Mouse (Mus musculus) G1E (cell line): ENCODE data around the gene Tulp2. TPM values are rescaled to one million over a fixed set of nuclear protein-coding genes. Genes with fewer than 3 reads are reported as not detected.

Experiments used
- ATAC-seq: 2 replicates; pipeline ENCODE4 v1.8.0; 2016; ENCODE audit warnings: mild to moderate bottlenecking; ENCODE audit not compliant: insufficient number of reproducible peaks, poor library complexity, low FRiP score, severe bottlenecking; ENCODE audit errors: extremely low read depth
- DNase-seq: peaks from one replicate; pipeline ENCODE4 v3.0.0; 2012; ENCODE audit warnings: low spot score
- H3K27me3 ChIP-seq: 2 replicates; pipeline ENCODE4 v1.6.1; 2012; ENCODE audit warnings: mild to moderate bottlenecking, low read length, inconsistent platforms; ENCODE audit not compliant: insufficient read depth
- H3K36me3 ChIP-seq: replicated peaks from 2 replicates; pipeline ENCODE3; 2012; ENCODE audit warnings: mild to moderate bottlenecking, inconsistent platforms
- H3K4me1 ChIP-seq: 2 replicates; pipeline ENCODE4 v1.6.1; 2012; ENCODE audit warnings: low read depth, low read length, inconsistent platforms, mixed read lengths; ENCODE audit not compliant: insufficient read depth
- H3K4me3 ChIP-seq: 2 replicates; pipeline ENCODE4 v1.5.1; 2012; ENCODE audit warnings: low read depth, mild to moderate bottlenecking, inconsistent platforms, low read length, moderate library complexity, mixed read lengths
- H3K9me3 ChIP-seq: replicated peaks from 2 replicates; pipeline ENCODE4 v1.6.1; 2012; ENCODE audit warnings: inconsistent platforms
- CTCF ChIP-seq: IDR thresholded peaks from 2 replicates; pipeline ENCODE4 v1.5.1; 2012; ENCODE audit warnings: low read depth, low read length, inconsistent platforms, mixed read lengths
- GATA1 ChIP-seq: IDR thresholded peaks from 2 replicates; pipeline ENCODE4 v1.6.1; 2012; ENCODE audit warnings: borderline replicate concordance, low read length, inconsistent platforms, mixed read lengths
- GATA2 ChIP-seq: IDR thresholded peaks from 2 replicates; pipeline ENCODE4 v1.6.1; 2012; ENCODE audit warnings: low read depth, low read length, inconsistent platforms, borderline replicate concordance
- POLR2AphosphoS5 ChIP-seq: IDR thresholded peaks from 2 replicates; pipeline ENCODE4 v1.6.1; 2012; ENCODE audit warnings: low read depth, low read length, inconsistent platforms; ENCODE audit not compliant: insufficient replicate concordance
- TAL1 ChIP-seq: conservative IDR thresholded peaks from 2 replicates; pipeline ENCODE4 v1.6.1; 2012; ENCODE audit warnings: low read depth, low read length, inconsistent platforms, mixed read lengths
- polyA plus RNA-seq: library from polyadenylated mRNA; stranded (reverse); fragments of >175 nt; gene quantifications from 2 replicates; pipeline ENCODE4 v1.2.3, GENCODE M21; 2012
- total RNA-seq, 2 experiments: library from RNA; stranded (forward) in 1 of 2; stranded (reverse) in 1 of 2; fragments of 200-1000 nt in 1 of 2; fragments of >200 nt in 1 of 2; fragmentation: Nextera tagmentation in 1 of 2; gene quantifications; 2 replicates each; pipeline ENCODE4 v1.2.3; 2014 to 2017

Tulp2 gene
- total and polyA plus RNA-seq, 3 experiments = 0.49 to 1.7 (median 0.98) TPM

DNA sequence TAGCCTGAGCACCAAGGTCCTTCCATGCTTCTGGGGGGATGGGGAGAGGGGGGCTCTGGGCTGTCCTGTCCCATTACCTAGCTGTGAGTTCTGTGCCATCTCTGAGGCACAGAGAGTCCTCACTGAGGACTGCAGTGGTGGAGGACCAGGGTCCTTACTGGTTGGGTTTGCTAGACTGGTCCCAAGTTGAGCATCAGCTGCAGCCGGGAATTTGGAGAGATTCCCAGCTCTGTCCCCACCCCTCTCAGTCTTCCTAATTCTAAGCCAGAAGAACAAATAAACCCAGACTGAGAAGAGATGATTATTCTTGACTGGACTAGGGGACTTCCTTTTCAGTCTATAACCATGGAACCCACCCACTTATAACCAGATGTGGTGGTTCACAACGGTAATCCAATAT is 49.0 kb downstream of the Tulp2 start:
- ATAC-seq (no peak), DNase-seq (no peak)
- peaks cover 22% of the 10 kb centered on the region for H3K27me3 ChIP-seq
- TF ChIP-seq CTCF (no peak), GATA1 (no peak), POLR2AphosphoS5 (no peak), TAL1 (no peak), GATA2 (no peak)
- H3K4me1 ChIP-seq = peaks cover 35% of the 10 kb centered on the region
- H3K4me3 ChIP-seq = no peak overlapping the region
- H3K36me3 ChIP-seq = no peaks in the 10 kb centered on the region
- no peaks in the 10 kb centered on the region for H3K9me3 ChIP-seq

GRCm38 (mm10) chr7:45535676-45536075 is 54.0 kb downstream of the Tulp2 start:
- no peak for ATAC-seq
- H3K4me3 ChIP-seq = no peak overlapping the region
- TF ChIP-seq GATA2 (no peak), CTCF (no peak), GATA1 (no peak), TAL1 (no peak), POLR2AphosphoS5 (no peak)
- H3K36me3 ChIP-seq = no peaks in the 10 kb centered on the region
- no peaks in the 10 kb centered on the region for H3K9me3 ChIP-seq
- DNase-seq = no peak
- peaks cover 55% of the 10 kb centered on the region for H3K27me3 ChIP-seq
- H3K4me1 ChIP-seq = peaks cover 3% of the 10 kb centered on the region

DNA sequence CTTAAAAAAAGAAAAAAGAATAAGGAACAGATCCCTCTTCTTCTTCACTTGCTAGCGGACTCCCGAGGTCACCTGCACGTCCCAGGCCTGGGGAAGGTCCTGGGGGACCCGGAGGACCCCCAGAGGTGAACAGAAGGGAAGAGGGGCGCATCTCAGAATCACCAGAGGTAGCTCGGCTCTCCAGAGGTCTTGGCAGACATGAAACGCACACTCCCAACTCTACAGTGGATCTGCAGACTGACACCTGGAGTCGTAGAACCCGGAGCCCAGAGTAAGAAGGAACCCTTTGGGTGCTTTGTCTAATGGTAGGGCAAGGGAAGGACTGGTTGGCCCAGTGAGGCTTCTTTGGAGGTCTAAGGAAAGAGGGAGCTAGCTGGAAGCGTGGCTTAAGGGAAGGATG is 55.9 kb downstream of the Tulp2 start:
- Histone ChIP-seq H3K9me3 (no peaks in the 10 kb centered on the region), H3K4me1 (peaks cover 5% of the 10 kb centered on the region; the same call in 1 of the 2 replicates), H3K36me3 (no peaks in the 10 kb centered on the region), H3K27me3 (peaks cover 57% of the 10 kb centered on the region), H3K4me3 (no peak overlapping the region)
- ATAC-seq = no peak
- TF ChIP-seq GATA1 (no peak), CTCF (no peak), POLR2AphosphoS5 (no peak), TAL1 (no peak), GATA2 (no peak)
- no peak for DNase-seq

GRCm38 (mm10) chr7:45538163-45539041 is 56.7 kb downstream of the Tulp2 start:
- TF ChIP-seq GATA1 (no peak), POLR2AphosphoS5 (no peak), CTCF (no peak), GATA2 (no peak), TAL1 (no peak)
- no peak for ATAC-seq

GRCm38 (mm10) chr7:45539095-45539494 is 57.4 kb downstream of the Tulp2 start:
- H3K4me1 ChIP-seq = peaks cover 5% of the 10 kb centered on the region; the same call in 1 of the 2 replicates
- H3K27me3 ChIP-seq = peaks cover 60% of the 10 kb centered on the region
- no peak for ATAC-seq
- H3K9me3 ChIP-seq = no peaks in the 10 kb centered on the region
- H3K4me3 ChIP-seq = no peak overlapping the region
- TF ChIP-seq POLR2AphosphoS5 (no peak), CTCF (no peak), GATA1 (no peak), TAL1 (no peak), GATA2 (no peak)
- H3K36me3 ChIP-seq = no peaks in the 10 kb centered on the region
- no peak for DNase-seq

More at GRCm38 (mm10) chr7:45538163-45539041, 56.7 kb downstream of the Tulp2 start:
- H3K4me1 ChIP-seq = peaks cover 5% of the 10 kb centered on the region; the same call in 1 of the 2 replicates
- DNase-seq = no peak
- peaks cover 57% of the 10 kb centered on the region for H3K27me3 ChIP-seq
- H3K36me3 ChIP-seq = no peaks in the 10 kb centered on the region
- no peak overlapping the region for H3K4me3 ChIP-seq
- H3K9me3 ChIP-seq = no peaks in the 10 kb centered on the region

GRCm38 (mm10) chr7:45540213-45540612 is 58.5 kb downstream of the Tulp2 start:
- peaks cover 55% of the 10 kb centered on the region for H3K27me3 ChIP-seq
- 0 out of 2 replicates have a peak, but pooled peaks cover 3% of the 10 kb centered on the region for H3K9me3 ChIP-seq
- ATAC-seq (no peak), DNase-seq (no peak)
- TF ChIP-seq POLR2AphosphoS5 (no peak), GATA2 (no peak), GATA1 (no peak), CTCF (no peak), TAL1 (no peak)
- no peaks in the 10 kb centered on the region for H3K36me3 ChIP-seq
- H3K4me3 ChIP-seq = no peak overlapping the region
- H3K4me1 ChIP-seq = peaks cover 3% of the 10 kb centered on the region; the same call in 1 of the 2 replicates
